Mouse (Mus musculus): ENCODE results near the gene Ptcd3.
"Not testable (repeated sequence)": the region's sequence is repeated elsewhere in the genome, so short reads cannot be mapped to it uniquely, and the experiment has no call there.

Ptcd3 gene

GRCm38 (mm10) chr6:71908481-71909381 is at the start of gene Ptcd3, which contains the start of gene Polr1a:
Ptcd3 (minus strand) TSS chr6:71908750.
Polr1a (plus strand) TSS chr6:71909053.
- DNase-seq (ENCODE audit: low read depth in 2 of 2, low spot score in 2 of 2): peak; percentile 85 to 93

- DNase-seq (ENCODE audit: low read depth in 2 of 2, low spot score in 2 of 2): no peak
Measured at GRCm38 (mm10) chr6:71951192-71951591, 42.6 kb upstream of the Ptcd3 start.

GRCm38 (mm10) chr6:71950592-71950991 is 42.0 kb upstream of the Ptcd3 start:
- DNase-seq (ENCODE audit: low read depth in 2 of 2, low spot score in 2 of 2): no peak

GRCm38 (mm10) chr6:71949721-71950120 is 41.2 kb upstream of the Ptcd3 start:
- no peak for DNase-seq (ENCODE audit: low read depth in 2 of 2, low spot score in 2 of 2)

- DNase-seq (ENCODE audit: low read depth in 2 of 2, low spot score in 2 of 2): no peak
Measured at GRCm38 (mm10) chr6:71946121-71946520, 37.6 kb upstream of the Ptcd3 start.

- DNase-seq (ENCODE audit: low read depth in 2 of 2, low spot score in 2 of 2): no peak
Measured at GRCm38 (mm10) chr6:71945101-71945500, 36.6 kb upstream of the Ptcd3 start.

GRCm38 (mm10) chr6:71940912-71941311 is 32.4 kb upstream of the Ptcd3 start:
- DNase-seq (ENCODE audit: low read depth in 2 of 2, low spot score in 2 of 2): no peak

- no peak for DNase-seq (ENCODE audit: low read depth in 2 of 2, low spot score in 2 of 2)
Measured at GRCm38 (mm10) chr6:71935737-71936136, 27.2 kb upstream of the Ptcd3 start.

GRCm38 (mm10) chr6:71934081-71934556 is 25.6 kb upstream of the Ptcd3 start:
- no peak for DNase-seq (ENCODE audit: low read depth in 2 of 2, low spot score in 2 of 2)

- no peak for DNase-seq (ENCODE audit: low read depth in 2 of 2, low spot score in 2 of 2)
Measured at GRCm38 (mm10) chr6:71932347-71932746, 23.8 kb upstream of the Ptcd3 start.

GRCm38 (mm10) chr6:71930830-71931437 is 22.4 kb upstream of the Ptcd3 start:
- DNase-seq (ENCODE audit: low read depth in 2 of 2, low spot score in 2 of 2): no peak

- DNase-seq (ENCODE audit: low read depth in 2 of 2, low spot score in 2 of 2): no peak
Measured at GRCm38 (mm10) chr6:71930053-71930452, 21.5 kb upstream of the Ptcd3 start.

- DNase-seq (ENCODE audit: low read depth in 2 of 2, low spot score in 2 of 2): no peak
Measured at GRCm38 (mm10) chr6:71927911-71928310, 19.4 kb upstream of the Ptcd3 start.

- DNase-seq (ENCODE audit: low read depth in 2 of 2, low spot score in 2 of 2): not testable (repeated sequence)
Measured at GRCm38 (mm10) chr6:71925233-71925632, 16.7 kb upstream of the Ptcd3 start.

GRCm38 (mm10) chr6:71920752-71921151 is 12.2 kb upstream of the Ptcd3 start:
- no peak for DNase-seq (ENCODE audit: low read depth in 2 of 2, low spot score in 2 of 2)

GRCm38 (mm10) chr6:71911686-71912450 is 3.3 kb upstream of the Ptcd3 start:
- no peak for DNase-seq (ENCODE audit: low read depth in 2 of 2, low spot score in 2 of 2)

- peak in 1 of 2 experiments; percentile 3 for DNase-seq (ENCODE audit: low read depth in 2 of 2, low spot score in 2 of 2)
Measured at GRCm38 (mm10) chr6:71909840-71910239, 1.3 kb upstream of the Ptcd3 start.

- DNase-seq (ENCODE audit: low read depth in 2 of 2, low spot score in 2 of 2): no peak
Measured at GRCm38 (mm10) chr6:71909384-71909783, 834 bp upstream of the Ptcd3 start.

- no peak for DNase-seq (ENCODE audit: low read depth in 2 of 2, low spot score in 2 of 2)
Measured at GRCm38 (mm10) chr6:71907702-71908235, 781 bp downstream of the Ptcd3 start.

- DNase-seq (ENCODE audit: low read depth in 2 of 2, low spot score in 2 of 2): no peak
Measured at GRCm38 (mm10) chr6:71893263-71893662, 15.3 kb downstream of the Ptcd3 start.

Measured in CD8-positive naive resting alpha-beta T cell, adult 2 months (primary cell).